Mouse (Mus musculus): ENCODE results near the gene Oaf. TPM values are rescaled to one million over a fixed set of nuclear protein-coding genes. Genes with fewer than 3 reads are reported as not detected.

The Oaf gene
- polyA plus RNA-seq, 1 experiment from 2014 or later = 37.8 TPM

DNA sequence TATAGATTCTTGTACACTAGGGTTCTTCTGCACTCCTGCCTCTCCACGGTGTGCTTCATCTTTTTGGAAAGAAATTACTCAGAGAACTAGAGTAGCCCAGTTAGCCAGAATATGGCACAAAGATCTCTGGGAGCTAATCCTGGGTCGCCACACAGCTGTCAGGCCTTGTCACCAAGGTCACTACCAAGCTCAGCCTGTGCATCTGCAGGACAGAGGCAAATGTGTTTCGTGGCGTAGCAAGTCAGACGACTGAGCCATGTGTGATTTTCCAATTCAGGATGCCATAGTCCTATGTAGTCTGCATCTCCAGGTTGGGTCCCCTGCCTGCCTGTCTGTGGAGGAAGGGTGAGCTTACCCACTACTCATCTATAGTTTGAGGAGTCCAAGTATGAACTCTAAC, 6.7 kb downstream of the Oaf start:
- H3K27me3 ChIP-seq (ENCODE audit: control insufficient read depth, insufficient read depth, low read length) = no peaks in the 10 kb centered on the region
- no peak overlapping the region for H3K4me3 ChIP-seq (ENCODE audit: low read depth, low read length)
- H3K4me2 ChIP-seq = no peak overlapping the region
- H3K27ac ChIP-seq (ENCODE audit: low read depth, low read length) = no peak overlapping the region
- WGBS (ENCODE audit: insufficient replicate concordance) = 50% methylated on average over 5 of the region's 5 CpGs
- no peaks in the 10 kb centered on the region; the same call in 1 of the 2 replicates for H3K36me3 ChIP-seq (ENCODE audit: control insufficient read depth, insufficient read depth, low read length)
- no peak for ATAC-seq (replicated peaks; ENCODE audit: insufficient number of reproducible peaks, low FRiP score, low TSS enrichment)
- no peaks in the 10 kb centered on the region for H3K9me3 ChIP-seq (replicated peaks; ENCODE audit: control insufficient read depth, low read length)
- H3K9ac ChIP-seq (ENCODE audit: low read depth, low read length) = no peak overlapping the region
- peaks cover 71% of the 10 kb centered on the region for H3K4me1 ChIP-seq (ENCODE audit: control insufficient read depth, insufficient read depth, low read length)

DNA sequence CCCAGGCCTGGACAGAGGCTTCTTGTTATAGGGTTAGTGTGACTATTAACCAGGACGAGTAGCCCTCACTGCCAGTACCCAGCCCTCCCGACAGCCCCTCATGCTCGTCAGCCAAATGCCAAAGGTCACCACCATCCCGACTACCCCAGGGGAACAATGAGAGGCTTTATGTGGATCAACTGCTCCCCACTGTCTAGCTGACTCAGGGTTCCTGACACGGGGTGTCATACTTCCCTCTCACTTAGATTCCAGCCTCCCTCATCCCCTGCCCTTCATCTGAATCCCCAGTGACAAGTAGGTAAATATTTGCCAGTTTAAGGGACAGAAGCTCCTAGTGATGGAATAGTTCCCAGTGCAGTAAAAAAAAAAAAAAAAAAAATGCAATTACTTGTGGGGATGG, 7.4 kb downstream of the Oaf start:
- Histone ChIP-seq H3K4me1 (ENCODE audit: control insufficient read depth, insufficient read depth, low read length) (peaks cover 63% of the 10 kb centered on the region), H3K9ac (ENCODE audit: low read depth, low read length) (peak overlapping the region; percentile 50; the same call in 1 of the 2 replicates)

DNA sequence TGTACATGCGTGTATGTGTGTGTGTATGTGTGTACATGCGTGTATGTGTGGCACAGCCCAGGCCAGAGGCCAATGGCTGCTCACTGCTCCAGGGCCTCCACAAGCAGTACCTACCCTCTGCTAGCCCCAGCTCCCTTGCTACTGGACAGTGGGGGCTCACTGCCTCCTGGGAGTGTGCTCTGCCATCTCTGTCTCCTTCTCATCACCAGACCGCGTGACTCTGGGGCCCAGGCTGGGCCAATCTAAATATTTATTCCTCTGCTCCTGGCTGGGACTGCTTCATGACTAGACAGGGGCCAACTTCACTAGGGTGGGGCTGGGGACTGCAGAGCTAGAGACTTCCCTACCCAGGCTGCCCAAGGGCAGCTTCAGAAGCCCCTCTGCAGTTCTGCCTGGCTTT, 7.9 kb downstream of the Oaf start:
- H3K36me3 ChIP-seq (ENCODE audit: control insufficient read depth, insufficient read depth, low read length) = no peaks in the 10 kb centered on the region; the same call in 1 of the 2 replicates
- H3K4me2 ChIP-seq = peak overlapping the region; percentile 14; the same call in 1 of the 2 replicates
- no peaks in the 10 kb centered on the region for H3K9me3 ChIP-seq (replicated peaks; ENCODE audit: control insufficient read depth, low read length)
- 56% methylated on average over 4 of the region's 4 CpGs for WGBS (ENCODE audit: insufficient replicate concordance)
- ATAC-seq (replicated peaks; ENCODE audit: insufficient number of reproducible peaks, low FRiP score, low TSS enrichment) = 0 out of 2 replicates have a peak, but pooled peaks have one; percentile 12
- no peak overlapping the region for H3K4me3 ChIP-seq (ENCODE audit: low read depth, low read length)
- no peaks in the 10 kb centered on the region for H3K27me3 ChIP-seq (ENCODE audit: control insufficient read depth, insufficient read depth, low read length)
- peak overlapping the region; percentile 50; the same call in 1 of the 2 replicates for H3K9ac ChIP-seq (ENCODE audit: low read depth, low read length)
- peak overlapping the region; percentile 73 for H3K27ac ChIP-seq (ENCODE audit: low read depth, low read length)
- H3K4me1 ChIP-seq (ENCODE audit: control insufficient read depth, insufficient read depth, low read length) = peaks cover 59% of the 10 kb centered on the region

More for the DNA sequence above, 7.4 kb downstream of the Oaf start:
- Histone ChIP-seq H3K27ac (ENCODE audit: low read depth, low read length) (peak overlapping the region; percentile 73; the same call in 1 of the 2 replicates), H3K4me3 (ENCODE audit: low read depth, low read length) (no peak overlapping the region), H3K4me2 (peak overlapping the region; percentile 14; the same call in 1 of the 2 replicates), H3K27me3 (ENCODE audit: control insufficient read depth, insufficient read depth, low read length) (no peaks in the 10 kb centered on the region), H3K9me3 (replicated peaks; ENCODE audit: control insufficient read depth, low read length) (no peaks in the 10 kb centered on the region), H3K36me3 (ENCODE audit: control insufficient read depth, insufficient read depth, low read length) (no peaks in the 10 kb centered on the region; the same call in 1 of the 2 replicates)
- ATAC-seq (replicated peaks; ENCODE audit: insufficient number of reproducible peaks, low FRiP score, low TSS enrichment) = no peak
- 39% methylated on average over 5 of the region's 5 CpGs for WGBS (ENCODE audit: insufficient replicate concordance)

DNA sequence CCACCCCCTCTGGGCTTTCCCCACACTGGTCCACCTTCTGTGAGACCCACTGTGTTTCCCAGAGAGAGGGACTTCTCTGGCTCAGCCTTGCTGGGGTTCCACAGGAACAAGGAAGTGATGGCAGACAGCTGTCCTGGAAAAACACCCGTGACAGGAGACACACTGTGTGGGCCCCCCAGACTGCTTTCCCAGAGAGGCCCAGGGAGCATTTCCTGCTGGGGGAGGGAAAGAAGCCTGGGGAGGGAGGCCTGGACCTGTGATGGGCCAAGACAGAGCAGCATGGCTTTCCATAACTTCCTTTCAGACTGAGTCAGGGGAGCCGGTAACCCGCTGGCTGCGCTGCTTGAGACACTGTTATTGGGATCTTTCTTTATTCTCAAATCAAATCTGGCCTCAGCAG, 8.8 kb downstream of the Oaf start:
- Histone ChIP-seq H3K36me3 (ENCODE audit: control insufficient read depth, insufficient read depth, low read length) (no peaks in the 10 kb centered on the region; the same call in 1 of the 2 replicates), H3K27me3 (ENCODE audit: control insufficient read depth, insufficient read depth, low read length) (no peaks in the 10 kb centered on the region), H3K9ac (ENCODE audit: low read depth, low read length) (peak overlapping the region; percentile 50; the same call in 1 of the 2 replicates), H3K4me1 (ENCODE audit: control insufficient read depth, insufficient read depth, low read length) (peaks cover 61% of the 10 kb centered on the region), H3K27ac (ENCODE audit: low read depth, low read length) (peak overlapping the region; percentile 73), H3K4me2 (no peak overlapping the region; the same call in 1 of the 2 replicates), H3K4me3 (ENCODE audit: low read depth, low read length) (no peak overlapping the region), H3K9me3 (replicated peaks; ENCODE audit: control insufficient read depth, low read length) (no peaks in the 10 kb centered on the region)
- WGBS (ENCODE audit: insufficient replicate concordance) = 28% methylated on average over 4 of the region's 4 CpGs
- no peak for ATAC-seq (replicated peaks; ENCODE audit: insufficient number of reproducible peaks, low FRiP score, low TSS enrichment)

DNA sequence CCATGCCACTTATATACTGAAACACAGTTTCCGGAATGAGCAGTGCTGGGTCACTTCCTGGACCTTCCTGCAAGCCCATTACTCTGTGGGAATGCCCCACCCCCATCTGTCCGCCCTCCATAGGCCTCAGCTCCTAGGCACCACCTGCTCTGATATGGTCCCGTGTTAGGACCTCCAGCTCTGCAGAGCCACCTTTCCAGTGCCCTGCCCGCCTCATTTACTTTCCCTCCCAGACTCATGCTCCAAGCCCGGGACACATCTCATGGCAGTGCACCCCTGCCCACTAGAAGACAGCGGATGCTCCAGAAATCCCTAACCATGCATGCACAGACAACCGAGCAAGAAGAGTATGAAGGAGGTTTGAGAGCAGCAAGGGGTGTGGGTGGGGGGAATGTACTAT, 9.7 kb downstream of the Oaf start:
- H3K9ac ChIP-seq (ENCODE audit: low read depth, low read length) = no peak overlapping the region
- no peaks in the 10 kb centered on the region for H3K27me3 ChIP-seq (ENCODE audit: control insufficient read depth, insufficient read depth, low read length)
- WGBS (ENCODE audit: insufficient replicate concordance) = 74% methylated on average over 7 of the region's 7 CpGs
- no peak for ATAC-seq (replicated peaks; ENCODE audit: insufficient number of reproducible peaks, low FRiP score, low TSS enrichment)
- H3K4me1 ChIP-seq (ENCODE audit: control insufficient read depth, insufficient read depth, low read length) = peaks cover 63% of the 10 kb centered on the region
- no peak overlapping the region for H3K4me3 ChIP-seq (ENCODE audit: low read depth, low read length)
- H3K4me2 ChIP-seq = no peak overlapping the region
- no peaks in the 10 kb centered on the region for H3K9me3 ChIP-seq (replicated peaks; ENCODE audit: control insufficient read depth, low read length)
- H3K36me3 ChIP-seq (ENCODE audit: control insufficient read depth, insufficient read depth, low read length) = no peaks in the 10 kb centered on the region; the same call in 1 of the 2 replicates
- 0 out of 2 replicates have a peak overlapping the region, but pooled peaks have one; percentile 73 for H3K27ac ChIP-seq (ENCODE audit: low read depth, low read length)

DNA sequence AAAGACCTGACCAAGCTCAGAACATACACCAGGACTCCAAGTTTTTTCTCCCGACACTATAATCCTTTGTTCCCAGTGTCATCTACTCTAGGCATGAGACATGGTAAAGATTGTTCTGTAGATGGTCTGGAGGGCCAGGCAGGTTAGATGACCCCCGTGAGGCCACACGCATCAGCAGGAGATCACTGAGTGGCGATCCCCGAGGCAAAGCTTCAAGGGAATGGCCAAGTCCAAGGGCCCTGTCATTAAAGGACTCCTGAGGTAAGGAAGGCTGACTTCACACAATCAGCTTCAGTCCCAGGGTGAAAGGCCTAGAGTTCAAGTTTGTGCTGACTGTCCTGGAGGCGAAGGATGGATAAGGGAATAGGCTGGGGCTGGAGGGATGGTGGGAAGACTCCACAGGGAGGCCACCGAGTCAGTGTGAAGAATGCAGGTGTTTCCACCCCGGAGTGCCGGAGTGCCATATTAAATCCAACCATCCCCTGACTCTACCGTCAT, 10.3 kb downstream of the Oaf start:
- no peaks in the 10 kb centered on the region; the same call in 1 of the 2 replicates for H3K36me3 ChIP-seq (ENCODE audit: control insufficient read depth, insufficient read depth, low read length)

DNA sequence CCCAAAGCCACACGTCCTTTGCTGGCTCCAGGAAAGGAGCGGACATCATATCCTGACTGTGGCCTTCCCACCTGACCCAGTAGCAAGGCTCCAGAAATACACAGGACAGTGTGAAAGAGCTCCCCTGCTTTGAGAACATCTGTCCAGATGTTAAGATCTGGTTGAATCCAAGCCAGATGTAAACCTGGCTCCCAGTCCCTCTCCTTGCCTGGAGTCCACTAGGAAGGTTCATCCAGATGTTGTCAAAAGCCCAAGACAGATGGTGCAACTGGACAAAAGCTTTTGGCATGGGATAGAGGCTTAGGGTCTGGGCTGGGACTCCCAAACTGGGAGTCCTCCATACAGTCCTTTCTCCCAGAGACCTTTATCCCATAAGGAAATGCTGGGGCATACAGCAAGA, 11.0 kb downstream of the Oaf start:
- H3K4me3 ChIP-seq (ENCODE audit: low read depth, low read length) = no peak overlapping the region
- H3K4me2 ChIP-seq = no peak overlapping the region
- no peak overlapping the region for H3K9ac ChIP-seq (ENCODE audit: low read depth, low read length)
- no peaks in the 10 kb centered on the region for H3K27me3 ChIP-seq (ENCODE audit: control insufficient read depth, insufficient read depth, low read length)
- ATAC-seq (replicated peaks; ENCODE audit: insufficient number of reproducible peaks, low FRiP score, low TSS enrichment) = no peak
- no peaks in the 10 kb centered on the region; the same call in 1 of the 2 replicates for H3K36me3 ChIP-seq (ENCODE audit: control insufficient read depth, insufficient read depth, low read length)
- no peak overlapping the region for H3K27ac ChIP-seq (ENCODE audit: low read depth, low read length)
- H3K9me3 ChIP-seq (replicated peaks; ENCODE audit: control insufficient read depth, low read length) = no peaks in the 10 kb centered on the region
- peaks cover 55% of the 10 kb centered on the region for H3K4me1 ChIP-seq (ENCODE audit: control insufficient read depth, insufficient read depth, low read length)
- 84% methylated on average over 2 of the region's 2 CpGs for WGBS (ENCODE audit: insufficient replicate concordance)

More for the DNA sequence above, 10.3 kb downstream of the Oaf start:
- H3K9ac ChIP-seq (ENCODE audit: low read depth, low read length) = no peak overlapping the region
- peaks cover 62% of the 10 kb centered on the region for H3K4me1 ChIP-seq (ENCODE audit: control insufficient read depth, insufficient read depth, low read length)
- no peak overlapping the region for H3K4me2 ChIP-seq
- H3K9me3 ChIP-seq (replicated peaks; ENCODE audit: control insufficient read depth, low read length) = no peaks in the 10 kb centered on the region
- H3K27ac ChIP-seq (ENCODE audit: low read depth, low read length) = no peak overlapping the region
- ATAC-seq (replicated peaks; ENCODE audit: insufficient number of reproducible peaks, low FRiP score, low TSS enrichment) = no peak
- H3K27me3 ChIP-seq (ENCODE audit: control insufficient read depth, insufficient read depth, low read length) = no peaks in the 10 kb centered on the region
- H3K4me3 ChIP-seq (ENCODE audit: low read depth, low read length) = no peak overlapping the region
- WGBS (ENCODE audit: insufficient replicate concordance) = 89% methylated on average over 10 of the region's 10 CpGs

DNA sequence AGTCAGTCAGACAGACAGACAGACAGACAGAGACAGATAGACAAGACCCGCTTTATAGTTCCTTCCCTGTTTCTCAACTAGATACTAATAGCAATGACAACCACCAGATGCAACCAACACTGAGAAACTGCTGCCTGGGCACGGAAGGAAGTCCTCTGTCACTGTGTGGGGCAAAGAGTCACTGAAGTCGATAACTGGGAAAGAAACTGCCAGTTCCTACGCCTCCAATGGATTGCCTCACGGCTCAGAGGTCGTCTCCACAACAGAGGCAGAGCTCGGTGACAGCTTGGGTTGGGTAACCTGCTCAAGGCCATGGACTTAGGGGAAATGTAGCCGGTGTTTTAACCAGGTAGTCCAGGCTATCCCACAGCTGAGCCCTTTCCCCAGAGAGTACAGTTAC, 12.1 kb downstream of the Oaf start:
- Histone ChIP-seq H3K27me3 (ENCODE audit: control insufficient read depth, insufficient read depth, low read length) (no peaks in the 10 kb centered on the region), H3K4me2 (no peak overlapping the region), H3K4me3 (ENCODE audit: low read depth, low read length) (no peak overlapping the region), H3K9me3 (replicated peaks; ENCODE audit: control insufficient read depth, low read length) (no peaks in the 10 kb centered on the region), H3K36me3 (ENCODE audit: control insufficient read depth, insufficient read depth, low read length) (peaks cover 3% of the 10 kb centered on the region), H3K27ac (ENCODE audit: low read depth, low read length) (no peak overlapping the region), H3K4me1 (ENCODE audit: control insufficient read depth, insufficient read depth, low read length) (peaks cover 44% of the 10 kb centered on the region), H3K9ac (ENCODE audit: low read depth, low read length) (no peak overlapping the region)
- no peak for ATAC-seq (replicated peaks; ENCODE audit: insufficient number of reproducible peaks, low FRiP score, low TSS enrichment)
- WGBS (ENCODE audit: insufficient replicate concordance) = 71% methylated on average over 8 of the region's 8 CpGs

All from heart, embryonic 11.5 days (tissue).